Mouse (Mus musculus): ENCODE measurements around the gene Eml4. TPM values are rescaled to one million over a fixed set of nuclear protein-coding genes. Genes with fewer than 3 reads are reported as not detected.

Gene Eml4
- total RNA-seq, 1 experiment from 2014 or later: 76.2 TPM

GRCm38 (mm10) chr17:83481551-83481950, 130.8 kb downstream of the Eml4 start:
- ATAC-seq (replicated peaks; ENCODE audit: low read depth, poor library complexity, severe bottlenecking): no peak

GRCm38 (mm10) chr17:83482817-83483536, 132.2 kb downstream of the Eml4 start:
- ATAC-seq (replicated peaks; ENCODE audit: low read depth, poor library complexity, severe bottlenecking): no peak

- no peak for ATAC-seq (replicated peaks; ENCODE audit: low read depth, poor library complexity, severe bottlenecking)
Measured at GRCm38 (mm10) chr17:83483784-83484183, 133.1 kb downstream of the Eml4 start.

GRCm38 (mm10) chr17:83487762-83488161, 137.0 kb downstream of the Eml4 start:
- ATAC-seq (replicated peaks; ENCODE audit: low read depth, poor library complexity, severe bottlenecking): no peak

GRCm38 (mm10) chr17:83498889-83499288, 148.2 kb downstream of the Eml4 start:
- no peak for ATAC-seq (replicated peaks; ENCODE audit: low read depth, poor library complexity, severe bottlenecking)

GRCm38 (mm10) chr17:83499692-83500091, 149.0 kb downstream of the Eml4 start:
- no peak for ATAC-seq (replicated peaks; ENCODE audit: low read depth, poor library complexity, severe bottlenecking)

GRCm38 (mm10) chr17:83503693-83504092, 153.0 kb downstream of the Eml4 start:
- ATAC-seq (replicated peaks; ENCODE audit: low read depth, poor library complexity, severe bottlenecking): no peak

GRCm38 (mm10) chr17:83512130-83512529, 161.4 kb downstream of the Eml4 start:
- no peak for ATAC-seq (replicated peaks; ENCODE audit: low read depth, poor library complexity, severe bottlenecking)

GRCm38 (mm10) chr17:83513655-83514212, 163.0 kb downstream of the Eml4 start:
- peak; percentile 42 for ATAC-seq (replicated peaks; ENCODE audit: low read depth, poor library complexity, severe bottlenecking)

- ATAC-seq (replicated peaks; ENCODE audit: low read depth, poor library complexity, severe bottlenecking): peak; percentile 94
Measured at GRCm38 (mm10) chr17:83514213-83514701, 163.5 kb downstream of the Eml4 start.

GRCm38 (mm10) chr17:83517280-83518015, 166.7 kb downstream of the Eml4 start, which contains the start of gene Cox7a2l:
Gene Cox7a2l, minus strand, starts transcription at chr17:83517330.
- no peak for ATAC-seq (replicated peaks; ENCODE audit: low read depth, poor library complexity, severe bottlenecking)

- no peak for ATAC-seq (replicated peaks; ENCODE audit: low read depth, poor library complexity, severe bottlenecking)
Measured at GRCm38 (mm10) chr17:83521881-83522280, 171.2 kb downstream of the Eml4 start.

- ATAC-seq (replicated peaks; ENCODE audit: low read depth, poor library complexity, severe bottlenecking): no peak
Measured at GRCm38 (mm10) chr17:83522590-83523379, 172.1 kb downstream of the Eml4 start.

- no peak for ATAC-seq (replicated peaks; ENCODE audit: low read depth, poor library complexity, severe bottlenecking)
Measured at GRCm38 (mm10) chr17:83524753-83525152, 174.0 kb downstream of the Eml4 start.

GRCm38 (mm10) chr17:83525596-83525995, 174.9 kb downstream of the Eml4 start:
- peak; percentile 30; the same call in 1 of the 2 replicates for ATAC-seq (replicated peaks; ENCODE audit: low read depth, poor library complexity, severe bottlenecking)

- ATAC-seq (replicated peaks; ENCODE audit: low read depth, poor library complexity, severe bottlenecking): no peak
Measured at GRCm38 (mm10) chr17:83526091-83526561, 175.4 kb downstream of the Eml4 start.

- ATAC-seq (replicated peaks; ENCODE audit: low read depth, poor library complexity, severe bottlenecking): peak; percentile 86
Measured at GRCm38 (mm10) chr17:83526624-83527532, 176.1 kb downstream of the Eml4 start.

GRCm38 (mm10) chr17:83527651-83528381, 177.1 kb downstream of the Eml4 start:
- ATAC-seq (replicated peaks; ENCODE audit: low read depth, poor library complexity, severe bottlenecking): peak; percentile 61

Measured in common myeloid progenitor, adult 5-6 weeks (primary cell).